Mouse (Mus musculus) left cerebral cortex, postnatal 10 days (tissue): ENCODE data around the gene March7. TPM values are rescaled to one million over a fixed set of nuclear protein-coding genes. Genes with fewer than 3 reads are reported as not detected.

Source experiments
- DNase-seq, 2 experiments: peaks; one replicate each; pipeline ENCODE4 v3.0.0; 2021 to 2022; ENCODE audit warnings: low spot score in 2 of 2, mixed read lengths in 1 of 2; ENCODE audit errors: extremely low spot score in 1 of 2
- intact Hi-C: fragments of 180-260 bp; cut with DNase I; formaldehyde crosslinking; loops from one replicate; pipeline ENCODE4 v1.15.1; 2025
- total RNA-seq, 2 experiments: library from RNA; stranded (reverse); gene quantifications; 2 replicates each; pipeline ENCODE4 v1.2.3; 2021

Gene March7
- total RNA-seq, result 10 to 100 TPM; 75.1 to 76.5 TPM

- DNase-seq, result peak; percentile 65 to 95
- intact Hi-C loops, result loop anchor here (5.0 to 10.0 kb wide), 3 partner anchors 88 to 455 kb away; no protein-coding TSS in a partner anchor
Measured at GRCm38 (mm10) chr2:60209703-60210651, at the start of gene March7, which contains the start of gene Baz2b. Gene March7 (plus strand): TSS chr2:60209887. Gene Baz2b (minus strand): TSS chr2:60209839.

GRCm38 (mm10) chr2:60163744-60164143 lies 45.9 kb upstream of the March7 start:
- no peak for DNase-seq
- intact Hi-C loops, result no loop called here

GRCm38 (mm10) chr2:60165679-60166078 lies 44.0 kb upstream of the March7 start:
- intact Hi-C loops, result no loop called here
- no peak for DNase-seq

GRCm38 (mm10) chr2:60166878-60167277 lies 42.8 kb upstream of the March7 start:
- intact Hi-C loops, result no loop called here

GRCm38 (mm10) chr2:60171786-60172530 lies 37.7 kb upstream of the March7 start:
- DNase-seq, result peak in 1 of 2 experiments; percentile 40
- intact Hi-C loops, result no loop called here

More at GRCm38 (mm10) chr2:60166878-60167277, 42.8 kb upstream of the March7 start:
- no peak for DNase-seq

GRCm38 (mm10) chr2:60172531-60172914 lies 37.2 kb upstream of the March7 start:
- no peak for DNase-seq
- intact Hi-C loops, result no loop called here

GRCm38 (mm10) chr2:60173190-60173589 lies 36.5 kb upstream of the March7 start:
- intact Hi-C loops, result no loop called here
- DNase-seq, result no peak

- intact Hi-C loops, result no loop called here
Measured at GRCm38 (mm10) chr2:60173595-60173994, 36.1 kb upstream of the March7 start.

GRCm38 (mm10) chr2:60175078-60175477 lies 34.6 kb upstream of the March7 start:
- no peak for DNase-seq
- intact Hi-C loops, result no loop called here

More at GRCm38 (mm10) chr2:60173595-60173994, 36.1 kb upstream of the March7 start:
- DNase-seq, result no peak

GRCm38 (mm10) chr2:60176087-60176486 lies 33.6 kb upstream of the March7 start:
- intact Hi-C loops, result no loop called here
- no peak for DNase-seq

GRCm38 (mm10) chr2:60177490-60177889 lies 32.2 kb upstream of the March7 start:
- intact Hi-C loops, result no loop called here
- DNase-seq, result no peak

- intact Hi-C loops, result no loop called here
- DNase-seq, result no peak
Measured at GRCm38 (mm10) chr2:60181696-60182095, 28.0 kb upstream of the March7 start.

GRCm38 (mm10) chr2:60196841-60197240 lies 12.8 kb upstream of the March7 start:
- no peak for DNase-seq
- intact Hi-C loops, result no loop called here

GRCm38 (mm10) chr2:60200051-60200562 lies 9.6 kb upstream of the March7 start:
- intact Hi-C loops, result loop anchor here (10.0 kb wide), 2 partner anchors 145 to 445 kb away; no protein-coding TSS in a partner anchor
- no peak for DNase-seq

GRCm38 (mm10) chr2:60200667-60201066 lies 9.0 kb upstream of the March7 start:
- peak in 1 of 2 experiments; percentile 67 for DNase-seq
- intact Hi-C loops, result loop anchor here (10.0 kb wide), 2 partner anchors 146 to 446 kb away; no protein-coding TSS in a partner anchor

GRCm38 (mm10) chr2:60202900-60203530 lies 6.7 kb upstream of the March7 start:
- intact Hi-C loops, result loop anchor here (10.0 kb wide), 2 partner anchors 148 to 448 kb away; no protein-coding TSS in a partner anchor

GRCm38 (mm10) chr2:60203733-60204132 lies 6.0 kb upstream of the March7 start:
- intact Hi-C loops, result loop anchor here (10.0 kb wide), 2 partner anchors 149 to 449 kb away; no protein-coding TSS in a partner anchor

More at GRCm38 (mm10) chr2:60202900-60203530, 6.7 kb upstream of the March7 start:
- DNase-seq, result no peak

GRCm38 (mm10) chr2:60204162-60204561 lies 5.5 kb upstream of the March7 start:
- no peak for DNase-seq
- intact Hi-C loops, result loop anchor here (10.0 kb wide), 2 partner anchors 149 to 449 kb away; no protein-coding TSS in a partner anchor

More at GRCm38 (mm10) chr2:60203733-60204132, 6.0 kb upstream of the March7 start:
- DNase-seq, result no peak
